Mouse (Mus musculus) lung, postnatal 0 days (tissue): Measurements from ENCODE around the gene Mvb12b. TPM values are rescaled to one million over a fixed set of nuclear protein-coding genes. Genes with fewer than 3 reads are reported as not detected.

Experiments used
- ATAC-seq: fragments of 200-750 bp; cut with Nextera tagmentation; 2 replicates; pipeline ENCODE4 v1.8.0; 2017; ENCODE audit warnings: moderate library complexity
- DNase-seq: peaks from one replicate; pipeline ENCODE4 v3.0.0-alpha.2; 2016; ENCODE audit warnings: low spot score
- H3K27ac ChIP-seq: fragments of 300-500 bp; sonication (generic); 2 replicates; pipeline ENCODE4 v1.5.1; 2014; ENCODE audit warnings: antibody characterized with exemption, mild to moderate bottlenecking, low read length, mixed read lengths
- H3K27me3 ChIP-seq: fragments of 300-500 bp; sonication (generic); replicated peaks from 2 replicates; pipeline ENCODE4 v1.6.1; 2014; ENCODE audit warnings: low read length, mixed read lengths; ENCODE audit not compliant: insufficient read depth
- H3K36me3 ChIP-seq: fragments of 300-500 bp; sonication (generic); 2 replicates; pipeline ENCODE4 v1.6.1; 2014; ENCODE audit warnings: low read length, mixed read lengths; ENCODE audit not compliant: insufficient read depth
- H3K4me1 ChIP-seq: fragments of 300-500 bp; sonication (generic); 2 replicates; pipeline ENCODE4 v1.6.1; 2014; ENCODE audit warnings: antibody characterized with exemption, low read depth, low read length, mixed read lengths; ENCODE audit not compliant: insufficient read depth
- H3K4me2 ChIP-seq: fragments of 300-500 bp; sonication (generic); replicated peaks from 2 replicates; pipeline ENCODE4 v1.6.1; 2014; ENCODE audit warnings: low read depth, mild to moderate bottlenecking, low read length, moderate library complexity, mixed read lengths
- H3K4me3 ChIP-seq: fragments of 300-500 bp; sonication (generic); 2 replicates; pipeline ENCODE4 v1.5.1; 2014; ENCODE audit warnings: low read depth, low read length
- H3K9ac ChIP-seq: fragments of 300-500 bp; sonication (generic); replicated peaks from 2 replicates; pipeline ENCODE4 v1.6.1; 2014; ENCODE audit warnings: low read depth, mild to moderate bottlenecking
- H3K9me3 ChIP-seq: fragments of 300-500 bp; sonication (generic); 2 replicates; pipeline ENCODE4 v1.6.1; 2016; ENCODE audit warnings: low read length, mixed read lengths
- CTCF ChIP-seq: IDR thresholded peaks from 2 replicates; pipeline ENCODE4 v1.5.1; 2016; ENCODE audit warnings: antibody characterized with exemption, mild to moderate bottlenecking
- EP300 ChIP-seq: IDR thresholded peaks from 2 replicates; pipeline ENCODE4 v1.6.1; 2016; ENCODE audit warnings: antibody characterized with exemption, mild to moderate bottlenecking, control low read depth
- WGBS: fragments of 180-500 bp; shearing (Covaris S2); extraction: QIAGEN DNeasy Blood & Tissue Kit; methylation state at CpG from one replicate; pipeline ENCODE4 v1.1.7; 2014; 5-methylcytosine and 5-hydroxymethylcytosine counted together
- polyA plus RNA-seq: library from polyadenylated mRNA; unstranded; fragments of >200 nt; fragmentation: Nextera tagmentation; extraction: Ambion mirVana; gene quantifications from 2 replicates; pipeline ENCODE4 v1.2.1, GENCODE M21; 2015

Mvb12b gene
- polyA plus RNA-seq, 1 experiment from 2014 or later = 21.3 TPM

DNA sequence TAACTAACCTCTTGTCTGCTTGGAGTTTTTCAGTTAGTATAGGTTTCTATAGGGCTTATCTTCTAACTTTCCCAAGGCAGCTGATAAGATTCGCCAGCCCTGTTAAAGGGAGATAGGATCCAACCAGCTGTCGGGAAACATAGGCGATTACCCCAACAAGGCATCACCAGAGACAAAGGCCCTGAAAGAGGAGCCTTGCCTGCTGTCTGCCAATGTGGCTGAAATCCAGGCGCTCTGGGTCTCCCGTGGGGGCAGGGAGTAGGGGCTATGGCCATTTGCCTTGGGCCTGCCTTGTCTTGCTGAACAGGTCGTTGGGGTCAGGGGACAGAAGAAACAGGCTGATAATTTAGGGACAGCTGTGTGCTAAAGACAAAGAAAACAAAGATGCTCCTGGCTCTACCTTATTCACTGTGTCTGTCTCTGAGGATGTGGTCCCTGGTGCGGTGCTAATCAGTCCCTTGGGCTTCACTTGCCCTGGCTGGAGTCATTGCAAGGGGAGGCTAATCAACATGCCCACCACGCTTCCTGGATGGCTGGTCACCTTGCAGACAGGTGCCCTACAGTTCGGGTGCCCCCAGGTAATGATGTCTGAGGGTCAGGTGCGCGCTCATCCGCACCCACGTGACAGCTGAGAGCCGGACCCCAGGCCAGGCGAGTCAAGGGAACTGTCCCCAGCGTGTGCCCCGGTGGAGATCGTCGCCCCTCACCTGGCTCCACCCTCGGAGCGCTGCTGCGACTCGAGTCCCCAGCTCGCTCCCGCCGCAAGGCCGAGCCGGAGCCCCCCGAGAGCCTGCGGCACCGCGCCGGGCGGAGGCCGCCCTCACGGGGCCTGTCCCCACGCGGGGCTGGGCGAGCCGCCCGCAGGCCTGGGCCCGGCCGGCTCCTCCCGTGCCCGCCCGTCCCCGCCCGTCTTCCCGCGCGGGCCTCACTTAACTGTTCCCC, 1.1 kb downstream of the Mvb12b start:
- DNase-seq (no peak), ATAC-seq (peak; percentile 80)
- Histone ChIP-seq H3K4me1 (peaks cover 9% of the 10 kb centered on the region; the same call in 1 of the 2 replicates), H3K36me3 (no peaks in the 10 kb centered on the region), H3K27ac (peak overlapping the region; percentile 86), H3K4me3 (peak overlapping the region; percentile 75), H3K9ac (peak overlapping the region; percentile 81), H3K27me3 (no peaks in the 10 kb centered on the region), H3K9me3 (no peaks in the 10 kb centered on the region), H3K4me2 (peak overlapping the region; percentile 93)
- TF ChIP-seq CTCF (no peak), EP300 (no peak)
- WGBS = 3% methylated on average over 43 of the region's 51 CpGs

DNA sequence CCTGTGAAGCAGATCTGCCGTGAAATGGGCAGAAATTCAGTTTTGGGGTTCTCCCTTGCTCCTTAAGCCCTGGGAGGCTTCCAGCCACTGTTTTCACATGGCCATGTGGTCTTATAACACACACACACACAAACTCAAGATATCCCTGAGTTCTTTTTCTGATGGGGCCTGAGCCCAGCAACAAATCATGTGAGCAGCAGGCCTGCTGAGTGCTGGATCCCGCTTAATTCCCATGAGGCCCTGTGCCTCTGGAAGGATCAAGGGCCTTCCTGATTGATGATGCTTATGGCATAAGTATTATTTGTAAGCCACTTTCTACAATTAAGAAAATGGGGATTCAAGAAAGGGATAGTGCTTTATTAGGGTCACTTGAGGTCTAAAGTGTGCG, 2.5 kb downstream of the Mvb12b start:
- TF ChIP-seq CTCF (no peak), EP300 (no peak)
- Histone ChIP-seq H3K4me1 (peaks cover 9% of the 10 kb centered on the region; the same call in 1 of the 2 replicates), H3K27me3 (no peaks in the 10 kb centered on the region), H3K4me3 (no peak overlapping the region), H3K27ac (no peak overlapping the region), H3K9ac (no peak overlapping the region), H3K9me3 (no peaks in the 10 kb centered on the region), H3K36me3 (no peaks in the 10 kb centered on the region), H3K4me2 (no peak overlapping the region)
- WGBS = 79% methylated on average over 3 of the region's 3 CpGs
- no peak for DNase-seq
- no peak for ATAC-seq

DNA sequence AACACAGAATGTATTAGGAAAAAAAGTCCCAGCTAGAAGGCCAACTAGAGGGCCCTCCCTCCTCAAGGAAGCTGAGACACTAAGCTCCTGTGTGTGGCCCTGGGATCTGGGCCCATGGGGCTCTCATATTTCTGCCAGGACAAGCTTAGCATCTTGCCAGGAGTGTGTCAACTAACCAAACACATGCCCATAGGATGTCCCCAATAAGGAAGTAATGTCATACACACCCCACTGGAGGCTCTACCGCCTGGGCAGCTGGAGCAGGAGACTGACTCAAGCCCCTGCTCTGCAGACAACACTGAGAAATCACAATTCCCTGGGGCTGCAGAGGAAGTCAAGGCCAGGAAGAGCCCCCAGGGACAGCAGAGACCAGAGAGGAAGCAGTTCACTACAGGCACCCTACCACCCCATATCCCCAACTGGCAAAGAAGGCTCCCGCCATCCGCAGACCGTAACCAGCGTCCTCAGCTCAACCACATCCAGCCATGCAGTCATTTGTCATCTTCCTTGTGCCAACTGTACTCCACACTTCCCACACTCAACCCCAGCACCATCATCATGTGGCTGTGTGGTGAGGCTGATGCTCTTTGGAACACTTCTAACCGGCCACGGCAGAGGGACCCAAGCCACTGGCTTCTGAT, 3.0 kb downstream of the Mvb12b start:
- no peaks in the 10 kb centered on the region for H3K27me3 ChIP-seq
- ATAC-seq = peak; percentile 16; the same call in 1 of the 2 replicates
- H3K4me3 ChIP-seq = no peak overlapping the region
- H3K36me3 ChIP-seq = no peaks in the 10 kb centered on the region
- no peak overlapping the region for H3K9ac ChIP-seq
- 60% methylated on average over 7 of the region's 7 CpGs for WGBS
- TF ChIP-seq CTCF (no peak), EP300 (no peak)
- no peak overlapping the region for H3K4me2 ChIP-seq
- DNase-seq = peak; percentile 40
- no peaks in the 10 kb centered on the region for H3K9me3 ChIP-seq
- H3K4me1 ChIP-seq = peaks cover 9% of the 10 kb centered on the region; the same call in 1 of the 2 replicates
- H3K27ac ChIP-seq = no peak overlapping the region

DNA sequence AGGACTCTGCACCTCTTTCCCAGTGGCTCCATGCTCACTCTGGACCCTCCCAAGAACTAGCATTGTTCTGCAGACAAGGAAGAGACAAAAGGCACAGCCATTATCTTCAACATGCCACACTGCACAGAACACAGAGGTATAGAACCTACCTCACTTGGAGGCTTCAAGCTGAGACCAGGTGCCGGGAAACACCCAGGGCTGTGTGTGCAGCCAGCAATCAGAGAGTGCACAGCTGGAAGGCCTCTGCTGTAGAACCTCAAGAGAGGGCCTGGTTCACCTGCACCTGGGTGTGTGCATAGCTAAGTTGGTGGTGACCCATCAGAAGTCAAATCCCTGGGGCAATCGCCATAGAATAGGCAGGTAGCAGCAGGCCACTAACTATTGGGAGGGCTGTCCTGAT, 8.5 kb downstream of the Mvb12b start:
- DNase-seq (no peak), ATAC-seq (no peak)
- WGBS = 75% methylated on average over 2 of the region's 2 CpGs
- H3K27me3 ChIP-seq = no peaks in the 10 kb centered on the region
- no peak for TF ChIP-seq CTCF
- H3K4me2 ChIP-seq = no peak overlapping the region
- H3K27ac ChIP-seq = no peak overlapping the region
- no peaks in the 10 kb centered on the region for H3K9me3 ChIP-seq
- no peak overlapping the region for H3K4me3 ChIP-seq
- H3K4me1 ChIP-seq = peaks cover 29% of the 10 kb centered on the region
- H3K9ac ChIP-seq = no peak overlapping the region
- H3K36me3 ChIP-seq = no peaks in the 10 kb centered on the region

GRCm38 (mm10) chr2:33878437-33878836, 9.3 kb downstream of the Mvb12b start:
- H3K9ac ChIP-seq = no peak overlapping the region
- TF ChIP-seq EP300 (no peak), CTCF (no peak)
- no peak for ATAC-seq
- H3K4me3 ChIP-seq = no peak overlapping the region
- no peak for DNase-seq
- H3K27me3 ChIP-seq = no peaks in the 10 kb centered on the region
- no peaks in the 10 kb centered on the region for H3K36me3 ChIP-seq
- no peaks in the 10 kb centered on the region for H3K9me3 ChIP-seq
- H3K27ac ChIP-seq = no peak overlapping the region
- H3K4me1 ChIP-seq = peaks cover 37% of the 10 kb centered on the region
- 46% methylated on average over 11 of the region's 11 CpGs for WGBS
- H3K4me2 ChIP-seq = no peak overlapping the region

- 80% methylated on average over 6 of the region's 6 CpGs for WGBS
- ATAC-seq (no peak), DNase-seq (no peak)
- H3K4me1 ChIP-seq = peaks cover 43% of the 10 kb centered on the region
- no peaks in the 10 kb centered on the region for H3K36me3 ChIP-seq
- H3K4me3 ChIP-seq = no peak overlapping the region
- H3K4me2 ChIP-seq = no peak overlapping the region
- H3K9me3 ChIP-seq = no peaks in the 10 kb centered on the region
- no peaks in the 10 kb centered on the region for H3K27me3 ChIP-seq
- H3K27ac ChIP-seq = no peak overlapping the region
- H3K9ac ChIP-seq = no peak overlapping the region
- no peak for TF ChIP-seq CTCF
These were observed 9.9 kb downstream of the Mvb12b start for GRCm38 (mm10) chr2:33877663-33878360.
